Mouse (Mus musculus) forebrain, embryonic 12.5 days (tissue): ENCODE data around the gene Fsd1l. TPM values are rescaled to one million over a fixed set of nuclear protein-coding genes. Genes with fewer than 3 reads are reported as not detected.

Source experiments
- ATAC-seq: fragments of 200-750 bp; cut with Nextera tagmentation; 2 replicates; pipeline ENCODE4 v1.8.0; 2017; ENCODE audit warnings: moderate TSS enrichment; ENCODE audit not compliant: low FRiP score
- H3K27ac ChIP-seq: fragments of 300-500 bp; sonication (generic); 2 replicates; pipeline ENCODE4 v1.5.1; 2016; ENCODE audit warnings: mild to moderate bottlenecking
- H3K27me3 ChIP-seq: fragments of 300-500 bp; sonication (generic); 2 replicates; pipeline ENCODE4 v1.6.1; 2016; ENCODE audit warnings: mild to moderate bottlenecking
- H3K36me3 ChIP-seq: fragments of 300-500 bp; sonication (generic); replicated peaks from 2 replicates; pipeline ENCODE4 v1.6.1; 2016; ENCODE audit warnings: mild to moderate bottlenecking
- H3K4me1 ChIP-seq: fragments of 300-500 bp; sonication (generic); 2 replicates; pipeline ENCODE4 v1.6.1; 2016
- H3K4me2 ChIP-seq: fragments of 300-500 bp; sonication (generic); 2 replicates; pipeline ENCODE4 v1.6.1; 2016; ENCODE audit warnings: mild to moderate bottlenecking, moderate library complexity
- H3K4me3 ChIP-seq: fragments of 300-500 bp; sonication (generic); replicated peaks from 2 replicates; pipeline ENCODE4 v1.5.1; 2016; ENCODE audit warnings: mild to moderate bottlenecking
- H3K9ac ChIP-seq: fragments of 300-500 bp; sonication (generic); 2 replicates; pipeline ENCODE4 v1.6.1; 2016; ENCODE audit warnings: mild to moderate bottlenecking
- H3K9me3 ChIP-seq: fragments of 300-500 bp; sonication (generic); 2 replicates; pipeline ENCODE4 v1.6.1; 2016
- WGBS: fragments of 180-500 bp; shearing (Covaris S2); methylation state at CpG from one replicate; pipeline ENCODE4 v1.1.7; 2016; 5-methylcytosine and 5-hydroxymethylcytosine counted together
- polyA plus RNA-seq: library from polyadenylated mRNA; unstranded; fragments of >200 nt; fragmentation: Nextera tagmentation; extraction: Ambion mirVana; gene quantifications from 2 replicates; pipeline ENCODE4 v1.2.1, GENCODE M21; 2016

Fsd1l gene
- polyA plus RNA-seq, 1 experiment from 2014 or later: 52.2 TPM

DNA sequence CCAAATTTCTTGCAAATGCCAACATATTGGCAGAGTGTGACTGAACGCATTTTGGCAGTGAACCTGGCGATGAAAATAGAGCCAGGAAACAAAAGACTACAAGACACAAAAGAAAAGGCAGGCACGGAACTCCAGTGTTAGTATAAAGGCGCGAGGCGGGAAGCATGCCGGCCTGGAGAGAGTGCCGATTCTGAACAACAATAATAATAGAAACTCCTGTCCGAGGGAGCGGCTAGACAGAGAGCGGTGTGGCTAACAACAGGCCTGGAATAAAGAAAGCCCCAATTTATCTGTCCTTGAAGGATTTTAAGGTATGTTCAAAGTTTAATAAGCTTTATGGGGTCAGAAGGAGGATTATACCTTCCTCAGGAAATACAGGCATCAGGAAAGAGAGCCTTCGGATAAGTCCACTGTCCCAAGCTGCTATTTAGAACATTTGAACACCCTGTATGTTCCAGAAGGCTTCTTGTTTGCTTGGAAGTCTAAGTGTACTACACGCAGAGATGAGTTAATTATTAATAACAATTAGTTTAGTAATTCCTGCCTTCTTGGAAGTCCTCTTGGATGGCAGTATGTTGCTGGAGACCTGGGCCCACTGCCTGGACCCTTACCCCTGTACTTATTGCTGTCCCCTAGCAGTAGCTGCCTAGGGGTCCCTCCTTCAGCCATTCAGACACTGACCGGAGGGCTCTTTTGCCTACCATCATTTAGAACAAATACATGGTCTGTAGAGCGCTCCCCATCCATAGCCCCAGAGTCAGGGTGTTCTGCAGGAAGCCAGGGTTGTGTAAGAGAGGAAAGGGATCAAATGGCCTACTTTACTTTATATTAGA is 35.0 kb upstream of the Fsd1l start:
- H3K27me3 ChIP-seq: no peaks in the 10 kb centered on the region
- ATAC-seq: no peak
- no peak overlapping the region for H3K27ac ChIP-seq
- H3K4me3 ChIP-seq: no peak overlapping the region
- H3K9me3 ChIP-seq: no peaks in the 10 kb centered on the region
- peaks cover 16% of the 10 kb centered on the region for H3K4me1 ChIP-seq
- WGBS: 42% methylated on average over 15 of the region's 15 CpGs
- no peak overlapping the region for H3K9ac ChIP-seq
- no peak overlapping the region for H3K4me2 ChIP-seq
- no peaks in the 10 kb centered on the region for H3K36me3 ChIP-seq

DNA sequence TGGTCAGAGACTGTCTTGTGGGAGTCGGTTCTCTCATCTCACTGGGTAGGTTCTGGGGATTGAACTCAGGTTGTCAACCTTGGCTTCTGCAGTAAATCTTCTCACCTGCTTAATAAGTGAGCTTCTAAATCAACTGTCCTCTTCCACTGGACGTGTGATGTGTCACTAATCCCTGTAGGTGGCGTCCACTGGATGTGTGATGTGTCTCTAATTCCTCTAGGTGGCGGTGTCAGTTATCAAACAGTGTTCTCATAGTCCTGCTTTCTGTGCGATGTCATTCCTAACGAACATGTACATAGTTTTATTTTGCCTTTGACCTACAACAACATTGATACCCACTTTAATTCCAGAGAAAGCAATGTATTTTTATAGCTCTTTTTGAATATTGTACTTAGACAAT is 30.8 kb upstream of the Fsd1l start:
- Histone ChIP-seq H3K9ac (no peak overlapping the region), H3K9me3 (no peaks in the 10 kb centered on the region), H3K27me3 (no peaks in the 10 kb centered on the region), H3K27ac (no peak overlapping the region), H3K4me3 (no peak overlapping the region), H3K36me3 (no peaks in the 10 kb centered on the region), H3K4me2 (no peak overlapping the region), H3K4me1 (peaks cover 9% of the 10 kb centered on the region)
- 47% methylated on average over 6 of the region's 6 CpGs for WGBS
- no peak for ATAC-seq

DNA sequence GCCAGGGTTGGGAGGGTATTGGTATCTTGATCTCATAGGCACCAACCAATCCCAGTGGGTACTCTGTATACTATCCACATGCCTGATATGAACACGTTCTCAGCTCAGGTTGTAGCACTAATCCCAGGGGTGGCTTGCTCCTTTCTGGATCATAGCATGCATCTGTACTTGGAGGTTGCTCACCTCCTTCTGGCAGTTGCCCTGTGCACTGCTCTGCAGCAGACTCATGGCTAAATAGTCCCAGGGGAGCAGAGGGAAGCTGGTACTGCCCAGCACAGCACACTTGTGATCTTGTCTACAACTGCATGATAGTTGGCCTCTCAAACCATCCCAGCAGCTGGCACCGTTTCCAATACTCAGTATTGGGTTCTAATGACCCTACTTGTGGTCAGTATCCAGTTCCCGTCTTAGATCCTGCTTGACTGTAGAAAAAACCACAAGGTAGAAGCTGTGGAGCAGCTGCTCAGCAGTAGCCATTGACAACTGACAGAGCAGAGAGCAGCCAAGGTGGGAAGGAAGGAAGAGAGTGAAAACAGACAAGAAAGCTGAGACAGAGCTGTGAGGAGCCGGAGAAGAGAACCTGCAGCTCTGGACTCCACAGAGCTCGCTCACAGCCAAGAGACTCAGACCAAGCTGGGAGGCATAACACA is 16.6 kb upstream of the Fsd1l start:
- H3K27ac ChIP-seq: no peak overlapping the region
- H3K9ac ChIP-seq: no peak overlapping the region
- H3K4me1 ChIP-seq: peaks cover 2% of the 10 kb centered on the region; the same call in 1 of the 2 replicates
- 90% methylated on average over 5 of the region's 5 CpGs for WGBS
- H3K36me3 ChIP-seq: no peaks in the 10 kb centered on the region
- no peak for ATAC-seq
- no peak overlapping the region for H3K4me3 ChIP-seq
- no peaks in the 10 kb centered on the region for H3K9me3 ChIP-seq
- H3K4me2 ChIP-seq: no peak overlapping the region
- H3K27me3 ChIP-seq: no peaks in the 10 kb centered on the region

DNA sequence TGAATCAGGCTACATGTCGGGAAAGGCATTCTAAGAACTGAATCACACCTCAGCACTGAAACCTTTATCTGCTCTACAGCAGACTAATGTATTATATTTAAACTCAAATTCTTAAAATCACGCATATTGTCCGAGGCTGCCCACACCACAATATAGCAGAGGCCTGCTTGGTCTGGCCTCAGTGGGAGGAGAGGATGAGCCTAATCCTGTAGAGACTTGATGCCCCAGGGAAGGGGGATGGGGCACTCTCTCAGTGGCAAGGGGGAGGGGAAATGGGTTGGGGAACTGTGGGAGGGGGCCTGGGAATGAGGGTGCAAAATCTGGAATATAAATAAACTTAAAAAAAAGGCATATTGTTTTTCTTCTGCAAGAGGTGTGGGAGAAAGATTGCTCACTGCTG is 13.3 kb upstream of the Fsd1l start:
- Histone ChIP-seq H3K27me3 (no peaks in the 10 kb centered on the region), H3K9me3 (no peaks in the 10 kb centered on the region), H3K4me3 (no peak overlapping the region), H3K27ac (no peak overlapping the region), H3K4me1 (peaks cover 2% of the 10 kb centered on the region; the same call in 1 of the 2 replicates), H3K4me2 (no peak overlapping the region), H3K9ac (no peak overlapping the region), H3K36me3 (no peaks in the 10 kb centered on the region)
- WGBS: 30% methylated on average over 3 of the region's 3 CpGs
- no peak for ATAC-seq

DNA sequence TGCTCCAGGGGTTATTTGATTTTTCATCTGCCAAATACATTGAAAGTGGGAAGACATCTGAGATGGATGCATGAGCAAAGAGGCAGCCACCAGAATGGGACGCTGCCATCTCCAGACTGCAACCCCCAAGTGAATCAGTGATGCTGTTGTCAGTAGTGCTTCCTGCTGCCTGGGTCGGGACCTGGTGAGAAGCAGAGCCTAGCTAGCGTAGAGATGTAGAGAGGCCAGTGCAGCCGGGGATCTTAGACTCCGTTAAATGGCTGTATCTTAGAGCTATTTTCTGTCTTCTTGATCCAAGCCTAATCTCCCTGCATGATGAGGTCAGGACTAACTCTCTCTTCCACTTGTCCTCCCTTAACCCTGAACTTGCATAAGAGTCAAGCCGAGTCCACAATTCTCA is 11.2 kb upstream of the Fsd1l start:
- H3K4me3 ChIP-seq: no peak overlapping the region
- H3K4me2 ChIP-seq: no peak overlapping the region
- H3K9ac ChIP-seq: no peak overlapping the region
- H3K36me3 ChIP-seq: no peaks in the 10 kb centered on the region
- 86% methylated on average over 6 of the region's 6 CpGs for WGBS
- H3K27ac ChIP-seq: no peak overlapping the region
- H3K9me3 ChIP-seq: no peaks in the 10 kb centered on the region
- no peaks in the 10 kb centered on the region for H3K27me3 ChIP-seq
- no peak for ATAC-seq
- peaks cover 10% of the 10 kb centered on the region for H3K4me1 ChIP-seq

DNA sequence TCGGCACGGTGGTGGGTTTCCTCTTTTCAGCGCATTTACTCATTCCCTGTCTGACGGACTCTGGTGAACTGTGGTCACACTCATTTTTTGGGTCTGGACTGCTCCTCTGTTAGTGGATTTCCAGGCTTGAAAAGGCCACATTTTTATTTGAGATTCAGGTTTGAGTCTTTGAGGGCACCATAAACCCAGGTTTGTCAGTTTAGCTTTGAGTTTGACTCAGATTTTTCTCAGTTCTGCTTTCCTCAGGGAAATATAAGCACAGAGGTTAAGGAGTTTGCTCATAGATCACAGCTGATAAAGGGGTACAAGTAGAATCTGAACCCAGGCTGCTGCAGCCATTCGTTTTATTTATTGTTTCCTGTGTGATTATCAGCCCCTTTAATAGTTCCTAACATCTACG is 10.2 kb upstream of the Fsd1l start:
- WGBS: 80% methylated on average over 6 of the region's 6 CpGs
- ATAC-seq: no peak

DNA sequence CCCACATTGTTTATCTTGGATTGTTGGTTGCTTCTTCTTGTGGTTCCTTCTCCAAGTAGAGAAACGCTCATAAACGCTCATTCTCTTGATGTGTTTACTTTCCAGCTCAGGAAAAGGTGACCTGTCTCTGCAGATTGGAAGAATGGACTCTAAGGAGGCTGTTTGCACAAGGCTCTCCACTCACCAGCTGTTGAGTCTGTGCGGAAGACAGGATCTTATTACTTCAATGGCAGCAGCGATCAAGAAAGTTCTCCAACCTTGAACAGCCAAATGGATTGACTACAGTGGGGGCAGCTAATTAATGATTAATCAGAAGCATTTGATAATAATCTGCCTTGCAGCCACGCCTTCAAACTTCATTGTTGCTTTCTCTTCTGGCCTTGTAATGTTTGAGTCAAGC is 9.8 kb upstream of the Fsd1l start:
- WGBS: 86% methylated on average over 5 of the region's 5 CpGs
- ATAC-seq: no peak

More for the DNA sequence above, 10.2 kb upstream of the Fsd1l start:
- no peak overlapping the region for H3K4me2 ChIP-seq
- peaks cover 11% of the 10 kb centered on the region for H3K4me1 ChIP-seq
- no peaks in the 10 kb centered on the region for H3K27me3 ChIP-seq
- H3K9ac ChIP-seq: no peak overlapping the region
- H3K4me3 ChIP-seq: no peak overlapping the region
- no peaks in the 10 kb centered on the region for H3K9me3 ChIP-seq
- H3K36me3 ChIP-seq: no peaks in the 10 kb centered on the region
- H3K27ac ChIP-seq: no peak overlapping the region

DNA sequence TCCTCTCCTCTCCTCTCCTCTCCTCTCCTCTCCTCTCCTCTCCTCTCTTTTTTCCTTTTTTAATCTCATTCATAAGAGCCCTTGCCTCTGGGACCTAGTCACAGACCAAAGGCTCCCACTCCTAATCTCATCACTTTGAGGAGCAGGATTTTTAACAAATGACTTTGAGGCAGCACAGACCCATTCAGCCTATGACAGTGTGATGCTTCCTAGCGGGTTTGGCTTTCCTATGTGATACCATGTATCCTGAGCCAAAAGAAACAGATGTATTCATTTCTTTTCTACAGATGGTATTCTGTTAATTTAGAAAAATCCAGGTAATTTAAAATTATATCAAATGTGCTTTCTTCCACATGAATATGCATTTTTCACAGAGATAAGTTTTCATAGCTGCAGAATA is 7.6 kb upstream of the Fsd1l start:
- Histone ChIP-seq H3K9ac (no peak overlapping the region), H3K36me3 (no peaks in the 10 kb centered on the region), H3K4me3 (no peak overlapping the region), H3K4me1 (peaks cover 8% of the 10 kb centered on the region), H3K27me3 (no peaks in the 10 kb centered on the region), H3K27ac (no peak overlapping the region), H3K9me3 (no peaks in the 10 kb centered on the region), H3K4me2 (no peak overlapping the region)
- 90% methylated on average over 1 of the region's 1 CpGs for WGBS
- ATAC-seq: no peak

More for the DNA sequence above, 9.8 kb upstream of the Fsd1l start:
- Histone ChIP-seq H3K36me3 (no peaks in the 10 kb centered on the region), H3K4me3 (no peak overlapping the region), H3K9me3 (no peaks in the 10 kb centered on the region), H3K9ac (no peak overlapping the region), H3K4me2 (no peak overlapping the region), H3K4me1 (peaks cover 11% of the 10 kb centered on the region), H3K27me3 (no peaks in the 10 kb centered on the region), H3K27ac (no peak overlapping the region)

DNA sequence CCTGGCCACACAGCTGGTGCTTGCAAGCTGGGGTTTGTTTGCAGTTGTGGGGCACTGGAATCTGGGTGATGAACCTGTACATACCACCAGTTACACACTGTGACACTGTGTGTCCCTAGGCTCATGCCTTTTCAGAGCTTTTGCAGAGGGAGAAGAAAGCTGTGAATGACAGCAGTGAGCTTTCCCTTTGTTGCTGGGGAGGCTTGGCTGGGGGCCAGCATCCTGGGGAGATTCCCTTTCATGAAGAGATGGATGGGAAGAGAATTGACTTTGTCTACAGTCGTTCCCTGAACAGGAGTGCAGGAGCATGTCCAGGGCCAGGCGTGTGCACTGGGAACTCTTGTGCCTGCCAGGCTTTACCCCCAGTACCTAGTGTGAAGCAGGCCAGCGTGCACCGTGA is 6.5 kb upstream of the Fsd1l start:
- H3K27ac ChIP-seq: 0 out of 2 replicates have a peak overlapping the region, but pooled peaks have one; percentile 5
- H3K9ac ChIP-seq: no peak overlapping the region
- peaks cover 4% of the 10 kb centered on the region; the same call in 1 of the 2 replicates for H3K27me3 ChIP-seq
- H3K4me3 ChIP-seq: no peak overlapping the region
- no peak overlapping the region for H3K4me2 ChIP-seq
- no peaks in the 10 kb centered on the region for H3K9me3 ChIP-seq
- peaks cover 8% of the 10 kb centered on the region for H3K4me1 ChIP-seq
- ATAC-seq: peak; percentile 62; the same call in 1 of the 2 replicates
- H3K36me3 ChIP-seq: no peaks in the 10 kb centered on the region
- WGBS: 45% methylated on average over 4 of the region's 4 CpGs

DNA sequence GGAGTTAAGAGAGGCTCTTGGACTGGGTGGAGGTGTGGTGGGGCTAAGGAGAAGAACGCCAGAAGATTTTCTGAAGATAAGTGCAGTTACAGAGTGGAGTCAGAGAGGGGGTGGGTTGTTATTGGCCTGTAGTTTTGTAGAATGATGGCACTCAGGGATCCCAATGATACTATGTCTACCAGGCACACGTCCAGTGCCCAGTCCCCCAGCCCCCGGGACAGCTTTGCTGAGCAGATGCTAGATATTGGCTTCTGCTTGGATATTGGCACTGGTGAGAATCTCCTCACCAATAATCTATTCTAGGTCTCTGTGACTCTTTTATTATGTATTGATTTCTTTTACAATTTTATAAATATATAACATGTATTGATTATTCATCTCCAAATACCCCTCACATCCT is 6.0 kb upstream of the Fsd1l start:
- Histone ChIP-seq H3K36me3 (no peaks in the 10 kb centered on the region), H3K9ac (no peak overlapping the region), H3K9me3 (no peaks in the 10 kb centered on the region), H3K4me3 (no peak overlapping the region), H3K4me2 (no peak overlapping the region), H3K27me3 (peaks cover 4% of the 10 kb centered on the region; the same call in 1 of the 2 replicates), H3K4me1 (peaks cover 9% of the 10 kb centered on the region), H3K27ac (0 out of 2 replicates have a peak overlapping the region, but pooled peaks have one; percentile 5)
- no peak for ATAC-seq
- 88% methylated on average over 3 of the region's 3 CpGs for WGBS

DNA sequence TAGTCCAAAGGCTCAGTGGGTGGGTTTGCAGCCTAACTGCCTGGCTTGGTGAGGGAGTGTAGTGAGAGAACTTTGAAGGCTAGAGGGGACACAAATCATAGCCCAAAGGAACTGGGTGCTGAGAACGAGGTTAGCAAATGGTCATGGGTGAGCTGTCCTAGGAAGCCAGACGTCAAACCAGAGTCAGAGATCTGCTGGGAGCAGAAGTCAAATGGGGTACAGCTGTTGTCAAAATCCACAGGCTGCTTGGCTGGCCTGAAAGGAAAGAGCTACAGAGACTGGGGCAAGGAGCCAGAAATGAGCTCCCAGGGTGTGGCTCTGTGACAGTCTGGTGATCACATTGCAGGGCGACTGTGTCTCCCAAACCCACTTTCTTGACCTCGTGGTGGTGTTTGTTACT is 2.3 kb upstream of the Fsd1l start:
- 69% methylated on average over 4 of the region's 4 CpGs for WGBS
- no peak for ATAC-seq

DNA sequence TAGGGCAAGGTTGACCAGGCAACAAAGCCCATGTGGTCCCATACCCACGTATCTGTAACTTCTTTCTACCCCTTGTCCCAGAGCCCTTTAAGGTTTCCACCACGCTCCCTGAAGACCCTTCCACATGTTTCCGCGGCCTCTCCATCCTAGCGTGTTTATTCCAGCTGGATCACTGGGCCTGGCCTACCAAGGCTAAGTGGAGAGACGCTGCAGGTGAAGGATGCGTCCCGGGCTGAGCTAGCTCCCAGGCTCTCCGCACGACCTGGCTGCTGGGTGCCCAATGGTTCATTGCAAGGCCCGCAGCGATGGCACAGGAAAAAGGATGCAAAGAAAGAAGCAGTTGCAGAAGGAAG is 332 bp upstream of the Fsd1l start:
- Histone ChIP-seq H3K9me3 (no peaks in the 10 kb centered on the region), H3K9ac (peak overlapping the region; percentile 87)
- WGBS: 4% methylated on average over 12 of the region's 12 CpGs

More for the DNA sequence above, 2.3 kb upstream of the Fsd1l start:
- peaks cover 4% of the 10 kb centered on the region; the same call in 1 of the 2 replicates for H3K27me3 ChIP-seq
- no peaks in the 10 kb centered on the region for H3K9me3 ChIP-seq
- H3K4me2 ChIP-seq: no peak overlapping the region
- H3K27ac ChIP-seq: no peak overlapping the region
- no peak overlapping the region for H3K4me3 ChIP-seq
- peaks cover 31% of the 10 kb centered on the region for H3K4me1 ChIP-seq
- H3K36me3 ChIP-seq: no peaks in the 10 kb centered on the region
- no peak overlapping the region for H3K9ac ChIP-seq

More for the DNA sequence above, 332 bp upstream of the Fsd1l start:
- peaks cover 4% of the 10 kb centered on the region; the same call in 1 of the 2 replicates for H3K27me3 ChIP-seq
- H3K36me3 ChIP-seq: no peaks in the 10 kb centered on the region
- ATAC-seq: peak; percentile 67
- peak overlapping the region; percentile 69 for H3K4me2 ChIP-seq
- peaks cover 40% of the 10 kb centered on the region for H3K4me1 ChIP-seq
- H3K4me3 ChIP-seq: peak overlapping the region; percentile 91
- H3K27ac ChIP-seq: peak overlapping the region; percentile 90
